Mouse (Mus musculus) thymus, postnatal 36 days (tissue): Measurements from ENCODE around the gene Cdh22.
A peak's percentile ranks its signal among the peaks of the same experiment; 100 is the strongest.

Experiments
- DNase-seq, 2 experiments: peaks; one replicate each; pipeline ENCODE4 v3.0.0; 2022; ENCODE audit warnings: mixed read lengths in 2 of 2

Gene Cdh22

DNA sequence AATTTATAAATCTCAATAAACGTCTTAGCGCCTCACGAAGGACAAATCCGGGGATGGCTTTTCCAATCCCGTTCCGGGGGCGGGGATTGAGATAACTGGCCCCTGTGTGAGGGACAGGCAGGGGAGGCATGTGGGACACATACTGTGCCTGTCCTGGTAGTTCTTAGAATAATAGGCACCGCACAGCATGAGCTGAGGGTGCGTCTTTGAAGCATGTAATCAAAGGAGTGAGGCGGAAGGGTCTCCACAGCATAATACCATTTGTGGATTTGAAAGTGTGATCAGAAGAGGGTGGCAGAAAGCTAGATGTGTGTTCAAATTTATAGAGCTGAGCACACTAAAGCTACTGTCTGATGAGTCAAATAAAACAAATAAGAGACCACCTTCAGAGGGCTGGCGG, 11.7 kb upstream of the Cdh22 start:
- no peak for DNase-seq

DNA sequence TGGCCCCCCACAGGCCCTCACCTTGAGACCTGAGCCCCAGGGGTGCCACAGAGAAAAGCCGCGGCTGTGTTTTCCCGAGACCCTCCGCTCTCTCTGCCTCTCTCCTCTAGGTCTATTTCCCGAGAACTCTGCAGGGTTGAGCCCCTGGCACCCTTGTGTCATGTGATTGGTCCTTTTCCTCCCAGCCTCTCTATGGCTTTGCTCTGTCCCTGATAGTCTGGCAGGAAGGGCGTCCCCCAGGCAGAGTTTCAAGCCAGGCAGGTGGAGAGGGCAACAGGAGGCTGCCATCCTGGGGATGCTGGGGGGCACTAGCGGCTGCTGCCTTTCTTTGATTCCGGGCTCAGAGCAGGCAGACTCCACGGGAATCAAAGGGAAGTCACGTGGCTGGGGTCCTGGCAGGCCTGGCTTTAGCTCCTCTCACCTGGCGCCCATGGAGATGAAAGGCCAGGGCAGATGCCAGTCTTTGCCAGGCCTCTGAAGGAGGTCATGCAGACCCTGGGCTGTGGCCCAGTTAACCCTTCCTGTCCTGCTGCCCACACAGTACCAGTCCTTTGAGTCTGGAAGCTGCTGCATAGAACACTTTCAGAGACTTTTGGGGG, 8.6 kb upstream of the Cdh22 start:
- no peak for DNase-seq

DNA sequence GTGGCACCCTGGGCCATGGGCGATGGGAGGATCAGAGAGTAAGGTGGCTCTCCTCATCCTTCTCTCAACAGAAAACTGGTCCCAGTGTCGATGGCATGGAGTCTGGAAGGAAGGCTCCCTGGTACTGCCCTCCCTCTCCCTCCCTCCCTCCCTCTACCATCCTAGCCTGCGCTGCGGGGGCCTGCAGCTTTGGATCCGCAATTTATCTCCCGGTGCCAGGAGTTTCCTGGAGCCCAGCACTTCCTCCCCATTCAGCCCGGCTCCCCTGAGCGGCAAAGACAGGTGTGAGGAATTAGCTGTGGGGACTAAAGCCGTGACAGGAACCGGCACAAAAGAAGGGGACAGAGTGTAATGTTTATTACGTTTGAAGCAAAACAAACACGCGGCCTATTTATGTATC, 7.9 kb upstream of the Cdh22 start:
- no peak for DNase-seq

DNA sequence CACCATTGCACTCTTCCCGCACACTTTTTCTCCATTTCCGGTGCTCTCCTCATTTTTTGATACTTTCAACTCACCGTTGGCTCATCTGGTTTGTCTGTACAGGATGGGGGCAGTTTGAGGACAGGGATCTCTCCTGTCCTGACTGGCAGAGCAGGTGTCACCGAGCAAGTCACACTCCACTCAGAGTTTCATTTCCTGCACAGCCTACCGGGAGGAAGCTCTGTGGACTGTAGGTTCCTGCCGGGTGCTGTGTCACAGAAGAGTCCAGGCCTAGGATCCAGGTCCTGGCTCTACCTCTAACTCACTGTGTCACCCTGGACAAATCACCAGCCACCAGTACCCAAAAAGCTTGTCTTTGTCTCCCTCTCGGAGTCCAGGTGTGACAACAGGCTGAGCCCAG, 7.1 kb upstream of the Cdh22 start:
- DNase-seq, result no peak

DNA sequence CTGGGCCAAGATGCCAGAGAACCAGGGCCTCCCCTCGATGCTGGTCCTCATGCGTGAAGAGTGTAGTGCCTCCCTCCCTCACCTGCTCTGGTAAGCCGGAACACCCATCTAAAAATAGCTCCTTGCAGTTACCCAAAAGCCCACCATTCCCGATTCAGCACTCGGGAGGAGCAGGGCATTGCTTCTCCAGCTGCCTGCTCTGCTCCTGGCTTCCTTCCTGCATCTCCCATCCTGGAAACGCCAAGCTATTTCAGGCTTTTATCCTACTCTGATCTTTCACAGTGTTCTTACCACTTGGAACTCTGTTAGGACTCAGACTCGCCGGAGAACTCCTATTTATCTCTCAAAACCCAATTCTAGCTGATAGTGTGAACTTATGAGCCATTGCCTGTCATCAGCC, 5.7 kb upstream of the Cdh22 start:
- DNase-seq, result no peak

DNA sequence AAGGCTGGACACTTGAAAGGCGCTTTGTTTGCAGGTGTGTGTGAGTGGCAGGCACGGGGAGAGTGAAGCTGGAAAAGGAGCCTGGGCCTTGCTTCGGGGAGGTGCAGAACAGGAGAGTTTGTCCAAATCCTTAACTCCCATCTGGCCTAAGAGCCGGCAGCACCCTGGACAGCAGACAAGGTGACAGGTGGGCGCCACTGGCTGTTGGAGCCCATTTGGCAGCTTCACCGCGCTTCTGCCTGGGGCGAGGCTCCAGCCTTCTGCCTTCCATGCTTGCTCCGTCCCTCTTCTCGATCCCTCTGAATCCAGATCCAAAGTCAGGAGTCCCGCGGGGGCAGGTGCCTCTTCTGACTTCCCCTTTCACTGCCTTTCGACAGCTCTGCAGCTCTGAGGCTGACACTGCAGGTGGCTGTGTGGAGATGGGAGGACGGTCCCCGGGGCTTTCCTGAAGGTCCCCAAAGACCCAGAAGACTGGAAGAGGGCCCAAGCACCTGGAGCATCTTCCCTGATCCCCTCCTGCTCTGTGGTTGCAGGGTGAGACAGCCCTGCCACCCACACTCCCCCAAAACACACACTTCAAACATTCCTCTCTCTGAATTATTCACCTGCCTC, 5.0 kb upstream of the Cdh22 start:
- no peak for DNase-seq

DNA sequence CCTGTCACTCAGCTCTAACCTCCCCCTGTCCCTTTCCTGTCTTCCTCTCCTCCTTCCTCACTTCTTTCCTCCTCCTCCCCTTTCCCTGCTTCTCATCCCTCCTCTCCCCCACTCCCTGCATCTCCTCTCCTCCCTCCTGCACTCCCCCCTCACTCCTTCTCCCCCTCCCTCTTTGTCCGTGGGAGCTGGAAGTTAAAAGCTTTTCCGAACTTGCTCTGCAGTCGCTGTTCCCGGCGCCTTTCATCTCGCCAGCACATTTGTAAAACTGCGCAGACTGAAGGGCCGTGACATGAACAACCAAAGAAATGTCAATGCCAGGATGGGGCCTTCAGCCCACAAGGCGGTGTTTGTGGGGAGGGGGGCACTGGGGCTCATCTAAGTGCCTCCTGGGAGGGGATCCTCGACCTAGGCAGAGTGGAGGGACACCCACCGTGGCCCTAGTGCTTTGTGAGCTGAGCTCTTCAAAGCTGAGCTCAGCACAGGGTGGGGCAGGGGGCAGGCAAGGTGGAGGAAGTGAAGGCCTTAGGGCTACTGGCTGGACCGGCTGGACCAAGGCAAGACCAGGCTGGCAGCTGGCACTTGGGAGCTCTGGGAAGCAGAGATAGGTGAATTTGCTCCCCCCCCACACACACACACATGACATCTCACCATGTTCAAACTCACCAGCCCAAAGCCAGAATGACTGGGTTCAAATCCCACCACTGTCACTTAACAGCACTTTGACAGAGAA, 3.9 kb upstream of the Cdh22 start:
- no peak for DNase-seq

DNA sequence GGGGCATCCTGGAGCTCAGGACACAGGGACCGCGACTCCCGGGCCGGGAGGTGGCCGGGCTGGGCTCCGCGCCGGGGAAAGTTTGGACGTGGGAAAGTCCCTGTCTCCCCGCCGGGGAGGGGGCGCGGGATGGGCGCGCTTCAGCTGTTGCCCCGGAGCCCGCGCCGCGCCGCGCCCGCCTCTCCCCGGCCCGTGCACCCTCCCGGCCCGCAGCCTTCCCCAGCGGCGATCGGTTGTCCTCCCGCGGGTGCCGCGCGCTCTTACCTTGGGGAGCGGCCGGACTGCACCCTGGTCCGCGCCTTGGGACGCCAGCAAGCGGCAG, 401 bp downstream of the Cdh22 start:
- no peak for DNase-seq

DNA sequence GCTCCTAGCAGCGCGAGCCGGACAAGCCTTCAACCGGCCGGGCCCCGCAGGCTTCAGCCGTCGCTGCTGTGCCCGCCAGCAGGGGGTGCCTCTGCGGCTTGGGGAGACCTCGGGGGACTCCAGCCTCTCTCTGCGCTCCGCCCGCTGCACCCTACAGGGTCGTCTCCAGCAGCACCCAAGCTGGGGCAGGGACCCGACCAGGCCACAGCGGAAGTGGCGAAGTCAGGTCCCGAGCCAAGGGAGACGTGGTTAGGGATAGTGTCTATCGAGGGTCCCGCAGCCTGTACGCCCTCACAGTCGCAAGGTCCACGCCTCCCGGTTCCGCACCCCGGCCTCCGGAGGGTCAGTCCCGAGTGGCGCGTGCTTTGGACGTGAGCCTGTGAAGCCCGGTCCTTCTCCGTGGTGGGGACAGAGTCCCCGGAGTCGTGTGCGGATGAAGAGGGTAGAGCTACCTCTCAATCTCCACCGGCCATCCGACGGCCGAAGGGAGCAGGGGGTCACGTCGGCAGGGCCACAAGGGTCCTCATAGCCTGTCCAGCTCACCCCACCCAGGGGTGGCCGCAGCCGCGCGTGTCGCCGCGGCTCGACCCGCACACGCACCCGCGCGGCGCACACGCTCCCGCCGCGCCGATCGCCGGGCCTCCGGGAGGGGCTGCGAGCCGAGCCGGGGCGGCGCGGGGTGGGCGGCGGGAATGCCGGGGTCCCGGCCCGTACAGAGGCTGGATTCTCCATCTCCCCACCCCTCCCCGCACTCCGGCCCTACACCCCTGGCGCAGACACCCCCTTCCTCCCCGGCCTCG, 962 bp downstream of the Cdh22 start:
- peak; percentile 45 for DNase-seq

DNA sequence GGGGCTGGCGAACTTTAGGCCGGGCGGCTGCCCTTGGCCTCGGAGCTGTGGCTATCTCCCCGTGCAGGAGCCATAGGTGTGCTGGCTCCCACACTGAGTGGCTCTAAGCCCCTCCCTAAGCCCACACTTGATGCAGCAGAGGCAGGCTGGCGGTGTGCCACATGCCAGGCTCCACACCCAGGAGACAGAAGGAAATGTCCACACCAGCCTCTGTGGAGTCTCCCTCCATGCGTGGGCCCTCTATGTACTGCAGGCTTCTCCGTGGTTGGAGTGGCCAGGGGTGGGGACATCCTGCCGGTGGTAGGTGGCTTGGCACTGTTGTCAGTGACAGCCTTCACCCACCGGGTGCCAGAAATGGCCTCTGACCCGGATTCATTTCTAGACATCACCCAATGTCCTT, 5.6 kb downstream of the Cdh22 start:
- no peak for DNase-seq

DNA sequence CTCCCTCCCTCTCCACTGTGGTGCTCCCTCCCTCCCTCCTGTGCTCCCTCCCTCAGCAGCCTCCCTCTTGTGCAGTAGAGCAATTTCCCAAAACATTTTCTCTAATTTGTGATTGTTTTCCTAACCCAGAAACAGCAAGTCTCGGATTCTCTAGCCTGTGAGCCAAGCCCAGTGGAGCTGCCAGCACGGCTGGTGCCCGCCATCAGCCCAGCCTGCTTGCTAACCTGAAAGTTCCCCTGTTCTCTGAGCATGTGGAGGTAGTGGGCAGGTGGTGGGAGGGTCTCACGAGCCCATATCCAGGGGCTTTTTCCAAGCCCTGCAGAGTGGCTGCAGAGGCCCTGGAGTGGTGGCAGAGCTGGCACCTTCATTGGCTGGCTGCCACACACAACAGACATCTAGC, 10.8 kb downstream of the Cdh22 start:
- DNase-seq, result no peak

DNA sequence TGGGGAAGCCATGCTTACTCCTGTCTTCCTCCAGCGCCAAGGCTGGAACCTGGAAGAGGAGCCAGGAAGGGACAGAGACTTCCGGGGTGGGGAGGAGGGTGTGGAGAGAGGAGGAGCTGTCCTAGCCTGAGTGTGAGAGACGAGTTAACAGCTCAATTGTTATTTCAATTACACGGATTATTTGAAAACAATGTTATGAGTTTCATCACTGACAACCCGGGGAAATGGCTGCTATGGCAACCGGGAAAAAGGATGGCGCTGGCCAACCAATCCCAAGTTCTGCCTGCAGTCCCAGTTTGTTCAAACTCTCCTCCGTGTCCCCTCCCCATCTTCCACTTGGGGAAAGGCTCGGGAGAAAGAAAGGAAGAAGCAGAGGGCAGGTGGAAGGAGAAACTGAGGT, 12.7 kb downstream of the Cdh22 start:
- no peak for DNase-seq

DNA sequence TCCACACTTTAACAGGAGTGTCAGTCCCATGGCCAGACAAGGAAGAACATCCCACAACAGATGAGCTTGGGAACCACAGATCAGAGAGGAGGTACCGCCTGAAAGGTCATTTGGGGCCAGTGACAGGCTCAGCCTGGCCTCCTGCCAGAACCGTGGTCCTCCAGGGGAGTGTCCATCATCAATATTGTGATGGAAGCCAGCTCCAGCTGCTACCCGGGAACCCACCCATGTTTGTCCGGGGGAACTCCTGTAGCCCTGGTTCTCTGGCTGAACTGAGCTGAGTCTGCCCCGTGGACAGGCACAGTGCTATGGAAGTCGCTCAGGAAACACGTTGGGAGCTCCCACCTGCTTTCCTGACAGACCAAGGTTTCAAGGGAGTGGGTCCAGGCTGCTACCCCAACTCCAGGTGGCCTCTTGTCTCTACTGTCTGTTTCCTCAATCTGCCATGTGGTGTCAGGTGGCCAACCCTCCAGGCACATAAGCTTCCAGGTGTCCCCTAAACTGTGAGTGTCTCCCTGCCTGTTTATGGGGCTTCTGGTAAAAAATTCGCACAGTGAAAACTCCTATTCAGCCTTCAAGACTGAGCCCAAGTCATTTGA, 14.2 kb downstream of the Cdh22 start:
- DNase-seq, result no peak

DNA sequence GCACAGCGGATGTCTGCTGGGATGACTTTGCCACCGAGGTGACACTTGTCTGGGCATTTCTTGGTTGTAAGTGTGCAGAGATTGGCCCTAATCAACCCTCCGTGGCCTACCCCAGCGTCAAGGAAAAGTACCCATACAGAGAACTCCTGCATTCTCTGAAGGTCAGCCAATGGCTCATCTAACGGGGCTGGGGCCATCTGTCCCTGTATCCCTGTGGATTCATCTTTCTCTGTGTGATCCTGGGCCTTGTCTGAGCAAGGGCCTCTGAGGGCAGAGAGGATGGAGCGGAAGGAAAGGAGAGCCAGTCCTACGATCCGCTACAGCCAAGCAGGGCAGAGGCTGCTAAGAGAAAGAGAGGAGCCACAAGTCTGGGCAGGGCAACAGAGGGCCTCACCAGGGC, 15.7 kb downstream of the Cdh22 start:
- no peak for DNase-seq

DNA sequence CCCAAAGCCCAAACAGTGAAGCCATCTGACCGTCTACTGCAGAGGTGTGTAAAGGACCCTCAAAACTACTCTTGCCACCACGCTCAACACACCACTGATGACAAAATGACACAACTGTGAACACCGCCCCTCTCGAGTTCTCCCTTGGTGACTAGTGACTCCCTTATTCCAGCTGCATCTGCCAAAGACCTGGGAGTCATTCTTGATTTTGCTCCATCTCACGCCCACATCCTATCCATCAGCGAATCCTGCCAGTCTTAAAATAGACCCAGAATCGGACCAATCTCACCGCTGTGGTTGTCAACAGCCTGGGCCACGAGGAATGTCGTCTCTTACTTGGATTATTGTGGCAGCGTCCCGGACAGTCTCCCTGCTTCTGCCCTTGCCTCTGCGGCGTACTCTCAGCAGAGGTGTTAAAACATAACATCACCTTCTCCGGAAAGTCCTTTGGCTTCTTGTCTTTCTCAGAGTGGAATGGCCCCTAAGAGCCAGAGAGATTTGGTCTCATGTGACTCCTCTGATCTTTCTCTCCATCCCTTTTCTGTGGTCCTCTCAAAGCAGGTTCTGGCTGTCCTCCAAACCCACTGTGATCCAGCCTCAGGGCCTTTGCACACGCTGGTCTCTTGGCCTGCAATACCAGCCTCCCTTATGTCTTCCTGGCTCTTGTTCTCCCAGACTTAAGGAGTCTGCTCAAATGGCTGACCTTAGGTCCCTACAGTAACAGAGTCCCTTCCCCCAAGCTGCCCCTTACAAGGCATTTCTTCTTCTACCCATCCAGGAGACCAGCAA, 17.1 kb downstream of the Cdh22 start:
- no peak for DNase-seq

DNA sequence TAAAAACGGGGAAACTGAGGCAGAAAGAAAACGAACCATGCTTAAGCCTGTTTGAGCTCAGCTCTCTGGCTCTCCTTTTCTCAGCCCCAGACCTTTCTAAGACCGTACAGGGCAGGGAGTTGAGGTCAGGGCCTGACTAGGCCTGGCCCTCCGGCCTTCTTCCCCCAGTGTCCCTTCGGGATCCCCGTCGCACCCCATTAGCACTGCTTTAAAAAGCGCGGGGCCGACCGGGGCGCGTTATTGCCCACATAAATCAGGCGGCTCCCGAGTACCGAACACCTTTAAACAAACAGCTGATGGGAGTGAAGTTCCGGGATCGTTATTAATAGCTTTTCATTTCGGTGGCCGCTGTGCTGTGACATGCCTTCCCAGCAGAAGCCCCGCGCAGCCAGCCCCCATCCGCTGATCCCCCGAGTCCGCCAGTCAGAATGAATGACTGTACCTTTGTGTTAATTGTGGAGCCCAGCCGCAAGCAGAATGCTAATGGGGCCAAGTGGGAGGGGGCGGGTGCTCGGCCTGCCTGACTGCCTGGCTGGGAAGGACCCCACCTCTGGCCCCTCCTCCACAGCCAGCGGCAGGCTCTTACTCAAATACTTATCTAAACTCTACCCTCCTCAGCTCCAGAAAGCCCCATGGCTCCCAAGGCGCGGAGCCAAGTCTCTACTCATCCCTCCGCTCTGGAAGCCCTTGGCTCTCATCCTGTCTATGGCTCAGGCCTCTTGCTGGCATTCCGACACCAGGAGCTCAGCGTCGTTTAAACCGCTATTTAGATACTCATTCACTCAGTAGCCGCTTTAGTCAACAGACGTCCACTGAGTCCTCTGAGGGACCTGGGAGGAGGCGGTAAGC, 19.3 kb downstream of the Cdh22 start:
- no peak for DNase-seq

DNA sequence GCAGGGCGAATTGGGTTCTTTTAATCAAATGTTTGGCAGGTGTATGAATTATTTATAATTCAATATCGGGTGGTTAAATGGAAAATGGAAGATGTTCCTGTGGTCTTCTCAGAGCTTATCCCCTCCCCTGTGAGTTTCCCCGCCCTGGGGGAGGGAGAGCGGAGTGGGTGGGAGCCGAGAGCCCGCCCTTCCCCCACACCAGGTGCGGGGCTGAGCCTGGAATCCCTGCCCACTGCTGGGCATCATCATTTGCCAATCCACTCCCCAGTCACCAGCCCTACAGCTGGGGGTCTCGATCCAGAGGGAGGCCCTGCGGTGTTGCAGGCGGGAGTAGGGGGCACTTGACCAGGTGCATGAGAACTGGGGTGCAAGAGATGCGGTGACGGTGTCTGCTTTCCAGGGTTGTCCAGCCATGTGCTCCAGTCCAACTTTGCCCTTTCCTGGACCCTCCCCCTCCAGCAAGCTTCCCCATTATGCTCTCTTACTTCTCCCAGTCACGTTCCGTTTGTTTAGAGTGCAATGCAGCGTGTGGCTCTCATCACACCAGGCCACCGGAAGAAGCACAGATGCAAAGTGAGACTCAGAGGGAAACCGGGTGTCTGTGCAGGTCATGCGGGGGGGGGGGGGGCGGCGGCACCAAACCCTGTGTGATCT, 23.1 kb downstream of the Cdh22 start:
- no peak for DNase-seq

DNA sequence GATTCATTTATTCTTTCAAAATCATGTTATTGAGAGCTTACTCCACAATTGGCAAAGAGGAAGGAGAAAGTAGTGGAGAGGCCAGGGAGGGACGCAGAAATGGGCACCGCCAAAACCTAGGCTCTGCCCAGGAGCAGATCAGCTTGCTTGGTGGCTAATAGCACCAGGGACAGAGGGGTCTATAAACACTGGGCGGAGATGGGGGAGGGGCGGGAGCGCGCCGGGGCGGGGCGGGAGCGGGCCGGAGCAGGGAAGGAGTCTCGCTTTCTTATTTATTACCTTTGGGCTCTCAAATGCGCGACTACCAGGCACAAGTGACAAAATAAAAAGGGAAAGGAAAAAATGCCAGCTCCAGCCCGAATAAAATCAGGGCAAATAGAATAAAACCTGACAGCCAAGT, 23.7 kb downstream of the Cdh22 start:
- DNase-seq, result no peak

DNA sequence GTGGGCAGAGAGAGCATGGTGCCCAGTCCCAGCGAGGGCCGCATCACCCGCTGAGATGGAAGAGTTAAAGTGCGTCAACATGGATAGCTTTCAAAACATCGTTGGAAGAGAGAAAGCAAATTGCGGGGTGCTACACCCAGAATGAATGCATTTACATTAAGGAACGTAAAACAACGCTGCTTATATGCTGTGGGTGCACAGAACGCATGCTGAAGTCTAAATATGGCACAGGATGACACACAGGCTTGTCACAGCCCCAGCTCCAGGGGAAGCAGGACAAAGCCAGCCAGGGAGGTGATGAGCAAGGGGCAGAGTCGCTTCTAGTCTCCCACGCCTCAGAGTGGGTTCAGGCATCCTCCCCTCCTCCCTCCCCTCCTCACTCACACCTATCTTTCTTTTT, 27.0 kb downstream of the Cdh22 start:
- DNase-seq, result no peak

DNA sequence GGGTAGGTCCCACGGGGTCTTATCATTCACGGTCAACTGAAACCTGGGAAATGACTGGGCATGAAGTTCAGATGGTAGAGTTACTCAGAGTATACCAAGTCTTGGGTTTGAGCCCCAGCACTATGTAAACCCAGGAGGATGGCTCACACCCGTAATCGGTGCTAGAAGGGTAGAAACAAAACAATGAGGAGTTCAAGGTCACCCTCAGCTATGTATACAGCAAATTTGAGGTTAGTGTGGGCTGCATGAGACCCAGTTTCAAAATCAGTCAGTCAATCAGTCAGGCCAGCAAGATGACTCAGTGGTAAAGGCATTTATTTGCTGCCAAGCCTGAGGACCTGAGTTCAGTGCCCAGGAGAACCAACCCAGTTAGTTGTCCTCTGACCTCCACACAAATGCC, 27.6 kb downstream of the Cdh22 start:
- DNase-seq, result no peak

DNA sequence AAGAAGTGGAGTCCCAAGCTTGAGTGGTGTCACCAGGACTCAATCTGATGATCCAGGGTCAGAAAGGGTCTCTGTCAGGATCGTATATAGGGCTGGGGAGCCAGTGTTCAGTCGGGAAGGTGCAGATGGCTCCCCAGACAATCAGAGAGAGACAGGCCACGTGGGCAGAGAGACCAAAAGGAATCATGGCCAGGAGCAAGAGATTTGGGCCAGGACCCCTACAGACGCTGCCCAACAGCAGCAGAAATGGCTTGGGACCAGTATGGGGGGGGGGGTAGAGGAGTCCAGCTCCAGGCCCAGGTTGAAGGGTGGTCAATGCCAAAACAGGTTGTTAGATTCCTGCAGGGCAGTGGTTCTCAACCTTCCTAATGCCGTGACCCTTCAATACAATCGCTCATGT, 29.2 kb downstream of the Cdh22 start:
- DNase-seq, result no peak
